Mouse (Mus musculus) liver, embryonic 13.5 days (tissue): ENCODE data around the gene Cwc25. TPM values are rescaled to one million over a fixed set of nuclear protein-coding genes. Genes with fewer than 3 reads are reported as not detected.

Experiments used
- ATAC-seq: fragments of 200-750 bp; cut with Nextera tagmentation; 2 replicates; pipeline ENCODE4 v1.8.0; 2017; ENCODE audit warnings: low read depth, mild to moderate bottlenecking, moderate number of reproducible peaks, moderate library complexity
- DNase-seq: peaks from one replicate; pipeline ENCODE4 v3.0.0; 2022
- H3K27ac ChIP-seq: fragments of 300-500 bp; sonication (generic); 2 replicates; pipeline ENCODE4 v1.5.1; 2015; ENCODE audit warnings: moderate library complexity, mild to moderate bottlenecking, inconsistent platforms
- H3K27me3 ChIP-seq: fragments of 300-500 bp; sonication (generic); 2 replicates; pipeline ENCODE4 v1.6.1; 2015; ENCODE audit warnings: mild to moderate bottlenecking, inconsistent platforms
- H3K36me3 ChIP-seq: fragments of 300-500 bp; sonication (generic); 2 replicates; pipeline ENCODE4 v1.6.1; 2015; ENCODE audit warnings: mild to moderate bottlenecking, inconsistent platforms
- H3K4me1 ChIP-seq: fragments of 300-500 bp; sonication (generic); replicated peaks from 2 replicates; pipeline ENCODE4 v1.6.1; 2015; ENCODE audit warnings: inconsistent platforms
- H3K4me2 ChIP-seq: fragments of 300-500 bp; sonication (generic); 2 replicates; pipeline ENCODE4 v1.6.1; 2015; ENCODE audit warnings: inconsistent platforms, mild to moderate bottlenecking, moderate library complexity
- H3K4me3 ChIP-seq: fragments of 300-500 bp; sonication (generic); replicated peaks from 2 replicates; pipeline ENCODE4 v1.5.1; 2015; ENCODE audit warnings: mild to moderate bottlenecking, inconsistent platforms
- H3K9ac ChIP-seq: fragments of 300-500 bp; sonication (generic); 2 replicates; pipeline ENCODE4 v1.6.1; 2015; ENCODE audit warnings: mild to moderate bottlenecking, inconsistent platforms
- H3K9me3 ChIP-seq: fragments of 300-500 bp; sonication (generic); replicated peaks from 2 replicates; pipeline ENCODE4 v1.6.1; 2016; ENCODE audit warnings: inconsistent platforms
- WGBS: fragments of 180-500 bp; shearing (Covaris S2); methylation state at CpG from one replicate; pipeline ENCODE4 v1.1.7; 2015; ENCODE audit not compliant: insufficient replicate concordance; 5-methylcytosine and 5-hydroxymethylcytosine counted together
- polyA plus RNA-seq: library from polyadenylated mRNA; unstranded; fragments of >200 nt; fragmentation: Nextera tagmentation; extraction: Ambion mirVana; gene quantifications from 2 replicates; pipeline ENCODE4 v1.2.1, GENCODE M21; 2015

Cwc25 gene
- polyA plus RNA-seq, 1 experiment from 2014 or later, result 7.0 TPM

DNA sequence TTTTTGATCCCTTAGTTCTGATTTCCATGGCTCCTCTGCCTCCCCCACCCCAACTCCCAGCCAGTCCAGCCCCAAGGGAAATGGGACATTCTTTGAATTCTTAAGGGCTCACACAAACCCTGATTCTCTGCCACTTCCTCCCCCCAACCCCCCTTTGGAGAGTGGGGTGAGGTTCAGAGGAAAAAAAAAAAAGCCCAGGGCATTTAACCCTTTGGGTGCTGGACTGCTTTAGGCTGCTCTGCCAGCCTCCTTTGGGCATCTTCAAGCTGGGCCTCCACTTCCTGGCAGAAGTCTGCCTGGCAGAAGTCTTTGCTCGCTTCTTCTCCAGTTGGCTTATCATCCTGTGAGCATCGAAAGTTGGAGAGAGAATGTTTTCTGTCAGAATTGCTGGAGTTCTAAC, 41.7 kb upstream of the Cwc25 start:
- Histone ChIP-seq H3K36me3 (peaks cover 22% of the 10 kb centered on the region), H3K27me3 (no peaks in the 10 kb centered on the region), H3K9me3 (no peaks in the 10 kb centered on the region), H3K27ac (peak overlapping the region; percentile 29; the same call in 1 of the 2 replicates), H3K4me3 (no peak overlapping the region), H3K9ac (no peak overlapping the region), H3K4me1 (peaks cover 88% of the 10 kb centered on the region), H3K4me2 (no peak overlapping the region)
- ATAC-seq, result no peak
- 40% methylated on average over 2 of the region's 2 CpGs for WGBS
- DNase-seq, result no peak

DNA sequence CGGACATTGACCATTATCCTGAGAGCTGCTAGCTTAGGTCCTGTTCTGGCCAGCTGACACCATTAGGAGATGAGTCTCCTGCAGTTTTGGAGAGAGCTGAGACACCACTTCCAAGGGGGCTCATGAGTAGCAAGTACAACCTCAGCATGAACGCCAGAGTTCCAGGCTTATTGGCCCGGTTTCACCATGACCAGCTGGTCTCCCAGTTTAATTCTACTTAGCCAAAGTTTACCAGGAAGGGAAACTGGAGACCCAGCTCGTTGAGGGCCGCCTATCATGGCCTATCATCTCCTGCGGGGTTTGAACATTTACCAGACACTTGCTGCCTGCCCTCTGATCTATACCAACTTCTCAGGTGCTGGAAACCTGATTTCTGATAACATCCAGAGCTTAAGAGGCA, 41.3 kb upstream of the Cwc25 start:
- ATAC-seq, result no peak
- Histone ChIP-seq H3K9me3 (no peaks in the 10 kb centered on the region), H3K4me1 (peaks cover 86% of the 10 kb centered on the region), H3K4me3 (no peak overlapping the region), H3K27ac (peak overlapping the region; percentile 52; the same call in 1 of the 2 replicates), H3K27me3 (no peaks in the 10 kb centered on the region), H3K4me2 (no peak overlapping the region), H3K9ac (no peak overlapping the region), H3K36me3 (peaks cover 21% of the 10 kb centered on the region)
- no peak for DNase-seq
- WGBS, result 39% methylated on average over 6 of the region's 6 CpGs

DNA sequence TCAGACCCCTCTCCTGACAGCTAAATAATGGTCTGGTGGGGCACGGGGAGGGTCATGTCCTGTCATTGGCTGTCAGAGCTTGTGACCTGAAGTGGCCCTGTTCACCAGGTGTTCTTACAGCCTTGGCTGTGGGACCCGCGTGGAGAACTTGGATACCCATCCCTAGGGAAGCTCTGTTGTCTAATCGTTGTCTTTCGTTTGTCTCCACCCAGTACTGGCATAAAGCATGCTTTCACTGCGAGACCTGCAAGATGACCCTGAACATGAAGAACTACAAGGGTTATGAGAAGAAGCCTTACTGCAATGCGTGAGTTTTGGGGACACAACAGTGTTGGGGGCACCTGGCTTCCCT, 40.2 kb upstream of the Cwc25 start:
- WGBS, result 73% methylated on average over 7 of the region's 7 CpGs
- Histone ChIP-seq H3K4me2 (no peak overlapping the region), H3K27ac (no peak overlapping the region)

GRCm38 (mm10) chr11:97805662-97806612, 39.6 kb upstream of the Cwc25 start:
- Histone ChIP-seq H3K27me3 (no peaks in the 10 kb centered on the region), H3K4me2 (peak overlapping the region; percentile 14; the same call in 1 of the 2 replicates), H3K4me3 (no peak overlapping the region), H3K4me1 (peaks cover 88% of the 10 kb centered on the region), H3K9me3 (no peaks in the 10 kb centered on the region), H3K27ac (peak overlapping the region; percentile 70), H3K9ac (no peak overlapping the region), H3K36me3 (peaks cover 18% of the 10 kb centered on the region)
- DNase-seq (no peak), ATAC-seq (no peak)
- WGBS, result 57% methylated on average over 15 of the region's 15 CpGs

More for the DNA sequence above, 40.2 kb upstream of the Cwc25 start:
- peaks cover 18% of the 10 kb centered on the region for H3K36me3 ChIP-seq
- H3K4me3 ChIP-seq, result no peak overlapping the region
- H3K27me3 ChIP-seq, result no peaks in the 10 kb centered on the region
- no peak for ATAC-seq
- DNase-seq, result no peak
- peaks cover 88% of the 10 kb centered on the region for H3K4me1 ChIP-seq
- no peaks in the 10 kb centered on the region for H3K9me3 ChIP-seq
- no peak overlapping the region for H3K9ac ChIP-seq

GRCm38 (mm10) chr11:97804841-97805661, 38.7 kb upstream of the Cwc25 start:
- Histone ChIP-seq H3K4me1 (peaks cover 89% of the 10 kb centered on the region), H3K9me3 (no peaks in the 10 kb centered on the region), H3K4me2 (peak overlapping the region; percentile 24), H3K4me3 (no peak overlapping the region), H3K27me3 (no peaks in the 10 kb centered on the region), H3K9ac (0 out of 2 replicates have a peak overlapping the region, but pooled peaks have one; percentile 19), H3K36me3 (peaks cover 14% of the 10 kb centered on the region; the same call in 1 of the 2 replicates), H3K27ac (peak overlapping the region; percentile 70)
- DNase-seq (no peak), ATAC-seq (no peak)
- WGBS, result 35% methylated on average over 9 of the region's 9 CpGs

GRCm38 (mm10) chr11:97803847-97804246, 37.5 kb upstream of the Cwc25 start:
- H3K4me3 ChIP-seq, result no peak overlapping the region
- H3K4me2 ChIP-seq, result no peak overlapping the region
- 0 out of 2 replicates have a peak, but pooled peaks cover 6% of the 10 kb centered on the region for H3K36me3 ChIP-seq
- H3K4me1 ChIP-seq, result peaks cover 89% of the 10 kb centered on the region
- no peak overlapping the region for H3K9ac ChIP-seq
- no peaks in the 10 kb centered on the region for H3K27me3 ChIP-seq
- ATAC-seq, result 0 out of 2 replicates have a peak, but pooled peaks have one; percentile 20
- no peaks in the 10 kb centered on the region for H3K9me3 ChIP-seq
- H3K27ac ChIP-seq, result no peak overlapping the region; the same call in 1 of the 2 replicates
- no peak for DNase-seq
- 60% methylated on average over 5 of the region's 5 CpGs for WGBS

GRCm38 (mm10) chr11:97802495-97802894, 36.1 kb upstream of the Cwc25 start:
- Histone ChIP-seq H3K27me3 (0 out of 2 replicates have a peak, but pooled peaks cover 7% of the 10 kb centered on the region), H3K9ac (peak overlapping the region; percentile 29; the same call in 1 of the 2 replicates), H3K4me1 (peaks cover 88% of the 10 kb centered on the region), H3K27ac (peak overlapping the region; percentile 66), H3K36me3 (0 out of 2 replicates have a peak, but pooled peaks cover 4% of the 10 kb centered on the region), H3K4me2 (0 out of 2 replicates have a peak overlapping the region, but pooled peaks have one; percentile 96), H3K9me3 (no peaks in the 10 kb centered on the region), H3K4me3 (no peak overlapping the region)
- 60% methylated on average over 6 of the region's 6 CpGs for WGBS
- no peak for DNase-seq
- no peak for ATAC-seq

DNA sequence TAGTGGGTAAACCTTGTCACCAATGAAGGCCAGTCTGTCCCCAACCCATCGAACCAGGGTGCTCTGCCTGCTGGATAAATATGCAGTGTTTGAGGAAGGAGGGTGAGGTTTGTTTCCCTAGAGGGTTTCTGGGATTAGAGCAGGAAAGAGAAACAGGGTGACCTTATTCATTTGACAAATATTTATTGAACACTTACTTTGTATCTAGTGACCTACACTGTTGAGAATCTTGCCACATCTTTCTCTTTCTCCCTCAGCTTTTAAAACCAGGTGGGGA, 35.8 kb upstream of the Cwc25 start:
- Histone ChIP-seq H3K9ac (0 out of 2 replicates have a peak overlapping the region, but pooled peaks have one; percentile 29), H3K4me1 (peaks cover 88% of the 10 kb centered on the region), H3K27ac (peak overlapping the region; percentile 66), H3K4me3 (peak overlapping the region; percentile 77; the same call in 1 of the 2 replicates), H3K27me3 (0 out of 2 replicates have a peak, but pooled peaks cover 7% of the 10 kb centered on the region), H3K9me3 (no peaks in the 10 kb centered on the region), H3K4me2 (peak overlapping the region; percentile 96), H3K36me3 (0 out of 2 replicates have a peak, but pooled peaks cover 4% of the 10 kb centered on the region)
- DNase-seq, result no peak
- no peak for ATAC-seq
- 20% methylated on average over 1 of the region's 1 CpGs for WGBS

DNA sequence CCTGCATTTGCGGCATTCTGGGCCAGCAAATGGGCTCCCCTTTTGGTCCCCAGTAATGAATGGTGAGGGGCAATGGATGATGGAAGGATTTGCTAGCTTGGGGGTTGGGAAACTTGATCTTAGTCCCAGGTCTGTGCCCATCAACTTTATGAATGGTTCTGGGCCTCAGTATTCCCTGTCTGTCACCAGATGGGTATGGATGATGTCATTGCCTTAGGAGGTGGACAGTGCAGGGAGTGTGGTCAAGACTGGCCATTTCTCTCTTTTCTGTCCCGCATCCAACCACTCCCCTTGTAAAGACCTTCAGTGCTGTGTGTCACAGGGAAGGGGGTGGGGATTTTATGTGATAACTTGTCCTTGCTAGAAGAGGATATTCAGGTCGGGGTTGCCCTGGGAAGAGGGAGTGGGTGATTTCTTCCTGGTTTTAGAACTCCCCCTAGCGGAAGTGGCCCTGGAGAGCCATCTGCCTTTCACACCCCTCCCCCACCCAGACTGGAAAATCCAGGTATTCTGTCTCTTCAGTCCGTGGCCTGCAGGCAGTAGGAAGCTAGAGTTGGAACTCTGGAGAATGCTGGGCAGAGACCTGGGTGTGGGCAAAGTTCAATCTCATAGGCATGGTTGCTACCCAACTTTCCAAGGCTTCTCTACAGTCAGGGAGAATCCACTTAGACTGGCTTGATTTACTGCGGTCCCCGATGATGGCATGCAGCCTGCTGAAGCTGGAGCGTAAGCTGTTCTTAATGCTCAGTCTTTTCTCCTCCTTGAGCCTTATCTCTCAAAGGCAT, 35.2 kb upstream of the Cwc25 start:
- no peaks in the 10 kb centered on the region for H3K9me3 ChIP-seq
- no peak for DNase-seq
- H3K27ac ChIP-seq, result peak overlapping the region; percentile 66
- 30% methylated on average over 8 of the region's 8 CpGs for WGBS
- no peak for ATAC-seq
- H3K4me1 ChIP-seq, result peaks cover 86% of the 10 kb centered on the region
- H3K27me3 ChIP-seq, result 0 out of 2 replicates have a peak, but pooled peaks cover 7% of the 10 kb centered on the region
- H3K4me2 ChIP-seq, result peak overlapping the region; percentile 96
- peak overlapping the region; percentile 77 for H3K4me3 ChIP-seq
- H3K9ac ChIP-seq, result peak overlapping the region; percentile 81
- no peaks in the 10 kb centered on the region for H3K36me3 ChIP-seq

DNA sequence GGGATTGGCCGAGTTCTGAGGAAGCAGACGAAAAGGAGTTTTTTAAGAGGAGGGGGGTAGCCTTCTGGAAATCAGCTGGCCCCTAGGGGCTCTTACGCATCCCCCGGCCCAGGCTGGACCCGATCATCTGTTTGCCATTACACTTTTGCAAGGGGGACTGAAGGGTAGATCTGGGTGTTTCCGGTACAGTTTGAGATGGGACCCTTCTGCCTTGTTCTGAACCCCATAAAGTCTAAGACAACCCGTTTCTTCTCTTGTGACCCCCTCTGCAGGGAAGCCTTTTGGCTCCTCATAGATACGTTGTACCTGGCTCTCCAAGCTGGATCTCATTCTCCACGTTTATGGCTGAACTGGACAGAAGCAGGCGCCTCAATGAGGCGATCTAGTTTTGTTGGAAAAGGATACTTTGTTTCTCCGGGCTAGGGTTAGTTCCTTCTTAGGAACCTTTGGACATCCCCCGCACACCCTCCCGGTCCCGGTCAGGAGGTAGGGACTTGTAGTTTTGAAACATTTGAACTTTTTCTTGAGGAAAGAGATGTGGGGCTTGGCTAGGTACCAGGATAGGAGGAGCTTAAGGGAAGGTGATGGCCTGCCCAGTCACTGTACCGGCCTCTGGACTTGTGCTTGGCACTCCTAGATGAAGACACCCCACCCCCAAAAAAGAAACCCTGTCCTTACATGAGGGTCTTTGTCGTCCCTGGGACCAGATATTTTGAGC, 34.5 kb upstream of the Cwc25 start:
- ATAC-seq (no peak), DNase-seq (no peak)
- H3K9me3 ChIP-seq, result no peaks in the 10 kb centered on the region
- H3K4me1 ChIP-seq, result peaks cover 80% of the 10 kb centered on the region
- no peaks in the 10 kb centered on the region for H3K36me3 ChIP-seq
- peak overlapping the region; percentile 89 for H3K27ac ChIP-seq
- H3K4me3 ChIP-seq, result peak overlapping the region; percentile 77
- WGBS, result 9% methylated on average over 17 of the region's 17 CpGs
- H3K27me3 ChIP-seq, result 0 out of 2 replicates have a peak, but pooled peaks cover 7% of the 10 kb centered on the region
- peak overlapping the region; percentile 81 for H3K9ac ChIP-seq
- peak overlapping the region; percentile 96 for H3K4me2 ChIP-seq
